Mouse (Mus musculus) right cerebral cortex, adult 2 months (tissue): ENCODE measurements at regions not wholly inside any gene's neighbourhood (a gene's known extent, or its start where the extent isn't known, plus 50 kb on each side); places are given as distances from the start of the nearest gene placed in this dataset.

Experiments
- DNase-seq, 2 experiments: peaks; one replicate each; pipeline ENCODE4 v3.0.0; 2021 to 2022; ENCODE audit warnings: low spot score in 2 of 2

DNA sequence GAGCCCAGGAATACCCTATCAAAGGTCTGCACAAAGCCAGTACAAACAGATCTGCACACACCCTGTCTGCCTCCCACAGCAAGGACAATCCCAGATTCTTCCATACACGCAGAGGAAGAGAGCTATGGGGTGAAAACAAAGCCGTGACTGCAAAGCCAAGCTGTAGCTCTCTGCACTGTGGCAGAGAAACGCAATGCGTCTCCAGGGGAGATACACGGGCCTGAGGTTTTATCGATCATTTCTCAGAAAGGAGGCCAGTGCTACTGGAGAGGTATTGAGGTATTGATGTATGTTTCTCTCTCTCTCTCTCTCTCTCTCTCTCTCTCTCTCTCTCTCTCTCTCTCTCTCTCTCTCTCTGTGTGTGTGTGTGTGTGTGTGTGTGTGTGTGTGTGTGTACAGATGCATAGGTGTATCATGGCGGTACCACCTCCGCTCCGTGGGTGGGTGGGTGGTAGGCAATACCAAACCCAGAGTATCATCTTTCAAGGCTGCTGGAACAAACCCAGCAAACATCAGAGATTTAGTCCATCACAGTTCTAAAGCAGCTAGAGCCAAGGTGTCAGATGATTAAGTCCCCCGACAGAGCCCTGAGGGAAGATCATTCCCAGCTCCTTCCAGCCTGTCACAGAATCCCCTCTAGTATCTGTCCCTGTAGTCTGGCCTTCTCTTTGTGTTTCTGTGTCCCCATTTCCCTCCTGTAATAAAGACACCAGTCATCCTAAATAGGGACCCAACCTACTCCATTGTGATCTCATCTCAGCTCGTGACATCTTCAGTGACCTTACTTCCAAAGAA is 175.0 kb downstream of the Mycn start:
- no peak for DNase-seq

DNA sequence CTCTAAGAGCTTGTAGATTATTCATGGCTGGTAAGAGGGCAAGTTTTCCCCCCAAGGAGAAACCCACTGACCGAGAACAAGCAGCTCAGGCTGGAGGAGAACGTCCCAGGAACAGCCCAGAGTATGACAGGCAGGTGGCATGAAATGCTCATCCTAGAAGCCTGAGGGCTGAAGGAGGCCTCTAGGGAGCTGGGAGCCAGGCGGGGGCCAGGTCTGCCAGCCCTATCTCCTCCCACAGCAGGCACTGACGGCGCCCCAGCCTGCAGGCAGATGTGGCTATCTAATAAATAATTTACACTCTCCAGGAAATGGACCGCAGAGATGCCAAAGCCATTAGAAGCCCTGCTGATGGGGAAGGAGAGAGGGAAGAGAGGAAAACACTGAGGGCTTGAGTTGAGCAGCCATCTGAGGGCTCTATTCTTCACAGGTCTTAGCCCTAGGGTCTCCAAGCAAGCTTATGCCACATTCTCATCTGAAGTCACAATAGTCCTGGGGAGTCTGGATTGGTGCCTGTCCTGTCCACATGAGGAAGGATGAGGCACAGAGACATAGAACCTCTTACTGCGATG is 176.1 kb downstream of the Mycn start:
- DNase-seq = no peak

DNA sequence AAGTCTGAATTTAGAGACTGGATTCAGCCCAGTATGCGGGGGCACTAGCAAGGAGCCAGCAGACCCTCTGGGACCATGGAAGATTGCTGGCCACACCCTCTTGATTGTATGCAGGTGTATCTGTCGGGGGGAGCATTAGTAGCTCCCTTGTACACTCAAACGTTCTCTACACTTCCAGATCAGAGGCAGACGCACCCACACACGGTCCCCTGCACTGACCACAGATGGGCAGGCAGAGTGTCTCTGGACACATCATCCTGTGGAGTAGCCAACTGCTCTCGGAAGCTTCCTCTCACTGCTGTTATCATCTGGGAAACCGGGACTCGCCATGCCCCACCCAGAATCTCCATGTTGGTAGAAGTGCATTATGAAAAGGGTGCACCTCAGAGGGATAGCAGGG is 176.7 kb downstream of the Mycn start:
- DNase-seq = no peak

DNA sequence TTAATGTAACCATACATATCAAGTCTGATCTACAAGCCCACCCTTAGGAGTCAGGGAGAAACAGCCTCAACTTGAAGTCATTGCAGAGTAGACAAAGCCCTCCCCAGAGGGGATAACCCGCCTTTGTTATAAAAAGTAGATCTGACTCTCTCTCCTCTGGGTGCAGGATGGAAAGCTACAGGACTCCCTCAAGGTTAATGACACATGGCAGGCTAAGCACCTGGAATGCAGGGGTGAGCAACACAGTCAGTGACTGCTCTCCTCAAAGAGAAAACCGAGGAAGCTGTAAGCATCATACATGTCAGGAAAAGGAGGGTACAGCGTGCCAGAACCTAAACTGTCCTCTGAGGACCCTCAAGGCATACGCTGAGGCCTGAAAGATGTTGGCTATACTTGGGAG is 177.1 kb downstream of the Mycn start:
- DNase-seq = no peak

DNA sequence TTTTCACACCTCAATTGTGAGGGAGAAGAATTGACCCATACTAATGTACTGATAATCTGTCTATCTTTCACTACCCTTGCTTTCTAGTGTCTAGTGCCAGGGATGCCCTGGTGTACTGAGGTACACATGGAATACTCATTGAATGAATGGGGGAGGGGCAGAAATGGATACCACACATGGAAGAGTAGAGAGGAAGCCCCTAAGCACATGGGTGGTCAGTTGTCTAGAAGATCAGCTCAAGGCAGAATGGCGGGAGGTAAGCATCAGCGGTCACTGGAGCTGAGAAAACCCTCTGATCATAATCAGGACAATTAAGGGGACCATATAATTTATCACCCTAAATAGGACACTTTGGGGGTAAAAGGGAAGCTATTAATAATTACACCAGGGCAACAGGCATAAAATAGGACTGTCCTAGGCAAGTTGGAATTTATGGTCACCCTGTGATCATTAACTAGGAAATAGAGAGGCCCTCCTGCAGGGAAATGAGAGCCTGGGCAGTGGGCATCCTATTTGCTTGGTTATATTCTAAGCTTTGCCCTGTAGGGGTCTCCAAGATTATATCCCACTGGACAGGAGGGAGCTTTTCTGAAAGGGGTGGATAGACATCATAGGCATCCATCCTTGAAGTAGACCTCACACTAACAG is 185.3 kb downstream of the Mycn start:
- no peak for DNase-seq

DNA sequence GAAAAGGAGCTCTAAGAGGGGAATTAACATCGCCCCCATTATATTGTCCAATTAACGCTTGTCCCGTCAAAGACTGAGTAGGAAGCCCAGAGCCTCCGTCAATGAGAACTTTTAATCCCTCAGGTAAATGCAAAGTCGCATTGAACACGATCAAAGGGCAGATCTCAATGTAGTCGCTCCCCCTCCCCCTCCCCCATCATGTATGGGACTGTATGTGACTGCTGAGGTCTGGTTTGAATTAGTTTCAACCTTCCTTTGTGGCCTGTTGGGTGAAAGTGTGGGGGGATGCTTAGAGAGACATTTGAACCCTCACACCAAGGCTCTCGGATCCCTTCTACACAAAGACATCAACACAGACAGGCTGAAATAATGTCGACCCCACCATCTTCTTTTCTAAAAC is 187.9 kb downstream of the Mycn start:
- DNase-seq = no peak

DNA sequence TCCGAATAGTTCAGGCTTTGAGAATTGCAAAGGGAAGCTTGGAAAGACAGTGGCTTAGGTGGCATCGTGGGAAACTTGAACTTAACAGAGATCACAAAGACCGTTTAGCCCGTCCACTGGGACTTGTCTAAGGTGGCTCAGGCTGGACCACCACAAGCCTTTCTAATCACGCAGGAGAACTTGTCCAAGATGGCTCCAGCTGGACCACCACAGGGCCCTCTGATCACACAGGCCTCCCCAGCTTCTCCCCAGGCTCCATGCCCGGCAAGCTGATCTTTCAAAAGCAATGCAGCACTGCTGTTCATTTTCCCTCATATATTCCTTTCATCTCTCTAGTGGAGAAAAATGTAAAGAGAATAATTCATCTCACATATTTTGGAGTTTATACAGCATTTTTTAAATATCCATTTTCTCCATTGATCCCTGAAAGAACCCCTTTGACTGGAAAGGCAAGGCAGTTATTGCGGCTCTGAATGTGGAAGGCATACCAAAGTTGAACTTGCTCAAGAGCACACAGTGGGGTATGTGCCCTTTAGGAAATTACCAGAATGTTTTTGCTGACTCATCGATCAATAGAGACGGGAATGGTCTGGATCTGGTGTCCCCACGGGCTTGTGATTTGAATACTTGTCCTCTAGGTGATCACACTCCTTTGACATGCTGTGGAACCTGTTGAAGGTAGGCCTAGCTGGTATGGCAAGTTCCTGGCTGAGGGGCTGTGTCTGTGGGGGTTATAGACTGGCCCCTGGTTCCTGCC is 189.9 kb downstream of the Mycn start:
- no peak for DNase-seq

DNA sequence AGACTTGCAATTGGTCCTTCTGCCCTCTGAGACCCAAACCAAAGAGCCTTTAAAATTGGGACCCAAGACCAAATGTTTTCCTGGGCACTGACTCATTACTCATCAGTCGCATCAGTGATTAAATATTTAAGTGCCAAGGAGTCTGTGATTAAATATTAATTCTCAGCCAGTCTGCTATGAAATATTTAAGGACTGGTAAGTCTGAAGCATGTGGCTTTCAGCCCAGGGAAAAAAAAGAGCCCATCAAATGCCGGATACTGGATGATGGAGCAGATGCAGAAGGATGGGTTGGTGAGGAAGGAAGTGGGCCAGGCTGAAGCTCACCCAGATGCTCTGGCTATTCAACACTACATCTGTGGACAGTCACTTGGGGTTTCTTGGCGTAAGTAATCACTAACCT is 192.0 kb downstream of the Mycn start:
- DNase-seq = no peak

DNA sequence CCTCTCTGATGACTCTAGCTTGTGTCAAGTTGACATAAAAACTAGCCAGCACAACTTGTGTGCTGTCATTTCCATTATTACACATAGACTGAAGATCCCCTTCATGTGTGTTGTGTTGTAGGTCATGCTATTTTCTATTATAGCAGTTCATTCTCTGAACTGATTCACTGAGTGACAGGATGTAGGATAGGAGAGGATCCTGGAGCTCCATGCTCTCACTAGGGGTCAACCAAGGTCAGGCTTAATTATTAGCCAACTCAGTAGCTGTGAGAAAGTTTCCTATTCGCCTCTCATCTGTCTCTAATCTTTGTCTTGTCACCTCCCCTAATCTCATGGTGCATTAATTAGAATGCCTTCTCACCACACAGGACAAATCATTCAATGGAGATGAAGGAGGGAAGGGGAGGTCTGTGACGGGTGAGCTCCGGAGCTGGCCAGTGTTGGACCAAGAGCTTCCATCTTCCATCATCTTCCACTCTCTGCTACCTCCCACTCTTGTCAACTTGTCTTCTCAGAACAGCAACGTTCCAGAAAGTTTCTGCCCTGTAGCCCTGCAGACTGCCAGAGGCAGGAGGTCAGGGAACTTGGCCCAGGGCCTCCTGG is 194.8 kb downstream of the Mycn start:
- DNase-seq = no peak

DNA sequence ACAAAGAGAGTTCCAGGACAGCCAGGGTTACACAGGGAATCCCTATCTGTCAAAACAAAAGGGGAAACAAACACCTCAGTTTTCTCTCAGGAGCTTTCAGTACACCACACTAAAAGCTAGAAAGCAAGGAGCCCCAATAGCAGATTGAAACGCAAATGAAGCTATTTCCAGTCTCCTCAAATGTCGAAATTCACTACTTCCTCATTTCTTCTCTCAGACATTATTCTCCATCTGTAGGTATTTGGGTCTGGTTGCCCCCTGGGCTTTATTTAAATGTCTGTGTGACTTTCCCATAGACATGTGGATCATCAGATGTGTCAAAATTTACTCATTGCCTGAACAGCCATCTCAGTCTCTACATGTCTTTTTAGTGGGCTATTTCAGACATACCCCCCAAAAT is 197.2 kb downstream of the Mycn start:
- no peak for DNase-seq

DNA sequence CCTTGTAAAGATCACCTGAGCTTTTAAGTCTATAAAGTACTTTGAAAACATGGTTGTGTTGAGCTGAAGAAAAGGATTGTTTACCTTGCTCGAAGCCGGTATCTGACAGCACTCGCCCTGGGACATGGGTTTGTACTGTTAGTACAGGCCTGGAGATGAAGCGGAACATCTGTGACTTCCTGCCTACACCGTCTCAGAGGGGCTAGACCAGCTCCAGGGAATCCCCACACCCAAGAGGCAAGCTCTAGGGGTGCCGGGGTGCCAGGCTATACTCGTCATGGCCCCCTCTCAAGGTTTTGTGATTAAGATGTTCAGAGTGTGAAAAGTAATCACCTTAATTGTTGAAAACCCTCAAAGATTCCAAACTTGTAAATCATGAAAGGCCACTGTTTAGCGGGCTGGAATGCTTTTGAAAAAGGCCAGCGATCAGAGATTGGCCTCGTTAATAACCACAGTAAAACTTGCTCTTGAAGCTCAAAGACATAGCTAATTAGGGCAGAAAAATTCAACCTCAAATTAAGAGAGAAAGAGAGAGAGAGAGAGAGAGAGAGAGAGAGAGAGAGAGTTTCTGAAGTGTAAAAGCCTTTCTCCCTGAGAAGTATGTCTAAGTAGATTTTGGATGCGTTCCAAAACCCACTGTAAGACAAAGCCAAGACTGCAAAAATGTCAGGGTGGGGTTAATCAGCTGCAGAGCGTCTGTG is 202.9 kb downstream of the Mycn start:
- no peak for DNase-seq

DNA sequence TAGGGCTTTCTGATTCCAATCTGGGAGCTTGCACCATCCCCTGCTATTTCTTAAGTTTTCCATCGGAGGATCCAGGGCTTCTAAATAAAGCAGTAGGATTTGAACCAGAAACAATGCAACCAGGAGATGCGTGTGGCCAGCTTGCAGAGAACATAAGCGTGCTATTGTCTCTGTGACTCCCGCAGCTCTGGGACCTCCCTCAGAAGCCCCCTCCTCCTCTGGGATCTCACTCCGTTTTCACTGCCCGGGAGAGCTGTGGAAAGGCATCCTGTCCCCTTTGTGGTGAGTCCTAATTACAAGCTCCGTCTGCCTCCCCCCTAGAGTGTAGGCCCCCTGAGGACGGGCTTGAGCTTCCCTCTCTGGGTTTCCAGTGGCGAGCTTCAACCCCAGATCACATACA is 215.9 kb downstream of the Mycn start:
- DNase-seq = no peak

DNA sequence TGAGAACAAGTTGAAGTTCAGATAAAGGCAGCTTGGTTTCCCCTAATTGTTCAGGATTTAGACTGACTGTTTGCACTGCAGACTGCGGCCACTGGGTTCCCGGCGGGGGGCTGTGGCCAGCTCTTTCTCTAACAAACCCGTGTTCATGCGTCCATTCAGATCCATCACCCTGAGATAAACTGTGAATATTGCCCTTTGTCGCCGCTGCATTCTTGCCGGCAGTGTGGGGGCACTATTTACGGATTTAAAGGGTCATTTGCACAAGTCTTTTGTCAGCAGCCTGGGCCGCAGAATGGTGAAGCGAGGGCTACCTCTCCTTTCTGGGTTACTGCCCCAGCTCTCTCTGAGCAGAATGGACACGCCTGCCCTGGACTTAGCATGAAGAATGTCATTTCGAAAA is 216.6 kb downstream of the Mycn start:
- DNase-seq = no peak

DNA sequence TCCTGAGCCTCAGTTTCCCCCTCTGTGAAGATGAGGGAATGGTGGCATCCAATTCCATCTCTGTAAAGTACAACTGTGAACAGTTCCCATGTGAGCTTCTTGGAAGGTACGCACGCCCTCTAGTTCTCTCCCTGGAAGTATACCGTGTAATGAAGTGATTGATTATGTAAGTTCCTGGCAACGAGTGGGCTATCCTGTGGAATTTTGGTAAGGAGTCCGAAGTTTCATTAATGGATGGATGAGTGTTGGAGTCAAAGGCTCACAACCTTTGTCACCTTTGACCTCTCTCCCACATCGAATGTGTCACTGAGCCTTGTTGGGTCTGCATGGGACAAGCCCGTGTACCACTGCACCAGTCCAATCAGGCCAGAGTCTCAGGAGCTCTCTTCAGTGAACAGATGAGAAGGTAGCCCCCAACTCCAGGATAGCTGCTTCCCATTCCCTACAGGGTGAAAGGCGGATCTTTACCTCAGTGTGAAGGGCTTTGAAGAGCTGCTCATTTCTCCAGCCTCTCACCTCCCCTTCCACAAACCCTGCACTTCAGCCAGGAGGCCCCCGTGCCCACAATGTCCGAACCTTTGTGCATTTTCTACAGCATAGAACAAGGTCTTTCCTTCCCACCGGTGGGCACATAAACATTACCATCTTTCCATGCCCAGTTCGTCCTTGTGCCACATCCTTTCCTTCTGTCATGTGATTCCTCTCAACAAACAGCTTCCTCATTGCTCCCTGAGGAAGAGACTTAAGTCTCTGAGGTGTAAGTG is 217.8 kb downstream of the Mycn start:
- DNase-seq = no peak

DNA sequence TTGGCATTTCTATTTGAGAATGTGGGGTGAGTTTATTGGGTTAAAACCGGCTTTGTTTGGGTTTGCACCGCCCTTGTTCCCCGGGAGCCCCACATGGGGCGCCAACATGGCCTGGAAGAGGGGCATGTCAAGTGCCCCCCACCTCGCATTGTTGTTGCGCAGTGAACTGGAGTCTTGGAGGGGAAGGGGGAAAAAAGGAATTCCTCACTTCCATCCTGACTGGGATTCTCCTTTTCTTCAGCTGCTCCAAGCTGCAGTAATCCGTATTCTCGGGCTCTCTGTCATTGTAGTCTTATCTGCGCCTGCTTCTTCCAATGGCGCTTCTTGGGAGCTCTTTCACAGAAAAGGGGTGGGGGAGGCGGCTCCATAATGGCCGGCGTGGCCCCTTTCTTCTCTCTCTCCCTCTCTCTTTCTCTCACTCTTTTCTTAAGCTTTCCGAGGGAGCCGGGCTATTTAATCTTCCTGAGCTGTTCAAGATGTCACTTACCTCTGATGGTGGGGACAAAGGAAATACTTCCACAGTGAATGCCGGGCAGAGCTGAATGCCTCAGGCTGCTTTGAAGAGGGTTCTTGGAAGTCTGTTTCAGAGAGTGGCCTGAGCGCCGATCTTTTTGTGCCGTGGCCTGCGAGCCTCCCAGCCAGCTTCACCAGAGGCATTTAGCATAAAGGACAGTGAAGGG is 218.6 kb downstream of the Mycn start:
- no peak for DNase-seq

DNA sequence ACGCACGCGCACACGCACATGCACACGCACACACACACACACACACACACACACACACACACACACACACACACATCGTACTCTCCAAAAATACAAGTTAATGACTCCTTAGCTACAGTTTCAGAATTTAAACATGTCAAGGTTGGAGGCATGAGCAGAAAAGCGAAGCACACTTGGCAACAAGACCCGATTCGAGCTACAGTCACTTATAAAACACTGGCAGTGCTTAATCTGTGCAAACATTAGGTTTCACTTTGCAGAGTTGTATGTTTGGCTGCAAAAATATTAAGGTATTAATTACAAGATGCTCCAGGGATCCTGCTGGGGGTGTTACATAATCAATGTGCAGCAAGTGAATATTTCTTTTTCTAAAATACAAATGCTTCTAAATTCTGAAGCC is 225.0 kb downstream of the Mycn start:
- DNase-seq = peak; percentile 15 to 23

DNA sequence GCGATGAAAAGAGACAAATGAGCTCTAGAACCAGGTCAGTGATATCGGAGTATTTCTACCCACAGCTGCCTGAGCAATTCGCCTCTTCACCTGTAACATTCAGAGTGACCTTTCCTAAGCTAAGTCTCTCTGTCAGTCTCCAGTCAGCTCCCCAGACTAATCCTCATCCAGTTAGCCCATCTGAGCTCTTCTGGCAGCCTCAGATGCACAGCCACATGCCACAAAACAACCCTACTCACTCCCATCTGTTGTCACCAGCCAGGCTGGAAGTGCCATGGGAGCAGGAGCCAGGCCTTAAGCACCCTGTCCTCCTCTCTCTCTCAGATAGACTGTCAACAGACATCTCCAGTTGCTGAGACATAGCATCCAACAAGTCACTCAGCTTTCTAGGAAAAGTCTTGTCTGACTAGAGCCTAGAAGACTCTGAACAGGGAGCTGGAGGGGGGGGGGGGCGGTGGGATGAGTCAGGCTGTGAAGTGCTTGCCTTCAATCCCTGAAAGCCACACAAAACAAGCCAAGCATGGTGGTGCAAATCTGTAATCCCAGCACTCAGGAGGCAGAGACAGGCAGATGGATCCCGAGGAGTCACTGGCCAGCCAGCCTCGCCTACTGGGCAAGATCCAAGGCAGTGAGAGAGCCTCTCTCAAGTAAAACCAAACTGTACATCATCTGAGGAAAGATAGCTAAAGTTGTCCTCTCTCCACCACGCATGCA is 225.6 kb downstream of the Mycn start:
- DNase-seq = peak; percentile 43 to 46

DNA sequence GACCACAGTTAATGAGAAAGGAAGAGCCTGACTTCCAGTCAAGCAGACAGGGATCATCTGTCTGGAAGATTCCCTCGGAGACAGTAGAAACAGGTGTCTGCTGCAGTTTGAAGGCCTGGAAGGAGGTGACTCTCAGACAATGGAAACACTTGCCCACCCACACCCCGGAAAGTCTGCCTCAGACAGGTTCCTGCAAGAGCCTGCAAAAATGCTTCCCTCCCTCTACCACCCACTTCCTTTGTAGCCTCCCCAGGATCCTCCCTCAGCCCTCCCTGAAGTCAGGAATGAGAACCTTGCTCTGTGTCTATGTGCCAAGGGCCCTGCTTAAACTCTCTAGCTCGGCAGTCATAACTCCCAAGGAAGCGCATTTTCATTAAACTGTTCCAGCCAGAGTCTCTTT is 226.2 kb downstream of the Mycn start:
- peak in 1 of 2 experiments; percentile 26 for DNase-seq

DNA sequence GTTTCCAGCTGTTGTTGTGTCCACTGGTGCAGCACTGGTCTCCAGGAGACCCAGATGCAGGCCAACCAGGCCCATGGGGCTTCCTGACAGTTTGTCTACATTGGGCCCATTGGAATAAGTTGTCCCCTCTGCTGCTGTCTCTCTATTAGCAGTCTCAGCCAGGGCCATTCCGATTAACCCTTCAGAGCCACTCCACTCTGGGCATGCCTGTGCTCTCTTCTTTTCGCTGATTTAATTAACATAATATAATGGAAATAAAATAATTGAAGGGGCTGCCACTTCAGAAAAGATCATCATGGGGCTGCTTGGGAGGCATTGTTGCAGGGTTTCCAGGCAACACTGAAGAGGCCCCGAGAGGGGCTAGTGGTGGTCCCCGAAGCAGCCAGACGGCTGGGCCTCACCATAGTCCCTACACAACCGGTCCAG is 231.5 kb downstream of the Mycn start:
- no peak for DNase-seq
